Mouse (Mus musculus): ENCODE data around the gene Ass1. TPM values are rescaled to one million over a fixed set of nuclear protein-coding genes. Genes with fewer than 3 reads are reported as not detected.

Gene Ass1
- polyA plus RNA-seq, 1 experiment from 2014 or later: 12.4 TPM

- H3K4me3 ChIP-seq: no peak overlapping the region
- no peak overlapping the region for H3K4me2 ChIP-seq
- peaks cover 26% of the 10 kb centered on the region for H3K27me3 ChIP-seq (replicated peaks)
- WGBS: 66% methylated on average over 2 of the region's 2 CpGs
- no peaks in the 10 kb centered on the region for H3K9me3 ChIP-seq (replicated peaks)
- no peak for ATAC-seq (ENCODE audit: insufficient number of reproducible peaks, low FRiP score)
- H3K4me1 ChIP-seq (replicated peaks): no peaks in the 10 kb centered on the region
- no peaks in the 10 kb centered on the region for H3K36me3 ChIP-seq
- no peak overlapping the region for H3K27ac ChIP-seq (ENCODE audit: poor library complexity, severe bottlenecking)
- H3K9ac ChIP-seq: no peak overlapping the region
Observed at GRCm38 (mm10) chr2:31490556-31490955, 20.5 kb downstream of the Ass1 start.

GRCm38 (mm10) chr2:31492308-31492707 is 22.3 kb downstream of the Ass1 start:
- H3K27ac ChIP-seq (ENCODE audit: poor library complexity, severe bottlenecking): no peak overlapping the region
- H3K4me1 ChIP-seq (replicated peaks): no peaks in the 10 kb centered on the region
- ATAC-seq (ENCODE audit: insufficient number of reproducible peaks, low FRiP score): no peak
- no peak overlapping the region for H3K4me3 ChIP-seq
- H3K4me2 ChIP-seq: no peak overlapping the region
- peaks cover 33% of the 10 kb centered on the region for H3K27me3 ChIP-seq (replicated peaks)
- H3K36me3 ChIP-seq: no peaks in the 10 kb centered on the region
- WGBS: 93% methylated on average over 8 of the region's 8 CpGs
- H3K9me3 ChIP-seq (replicated peaks): no peaks in the 10 kb centered on the region
- no peak overlapping the region for H3K9ac ChIP-seq

GRCm38 (mm10) chr2:31493243-31493642 is 23.2 kb downstream of the Ass1 start:
- Histone ChIP-seq H3K4me1 (replicated peaks) (no peaks in the 10 kb centered on the region), H3K4me3 (no peak overlapping the region), H3K4me2 (no peak overlapping the region), H3K36me3 (no peaks in the 10 kb centered on the region), H3K9me3 (replicated peaks) (no peaks in the 10 kb centered on the region), H3K27me3 (replicated peaks) (peaks cover 32% of the 10 kb centered on the region), H3K9ac (no peak overlapping the region), H3K27ac (ENCODE audit: poor library complexity, severe bottlenecking) (no peak overlapping the region)
- WGBS: 79% methylated on average over 11 of the region's 11 CpGs
- ATAC-seq (ENCODE audit: insufficient number of reproducible peaks, low FRiP score): no peak

GRCm38 (mm10) chr2:31494315-31494714 is 24.3 kb downstream of the Ass1 start:
- Histone ChIP-seq H3K4me3 (no peak overlapping the region), H3K4me1 (replicated peaks) (no peaks in the 10 kb centered on the region), H3K27me3 (replicated peaks) (peaks cover 40% of the 10 kb centered on the region), H3K36me3 (no peaks in the 10 kb centered on the region), H3K27ac (ENCODE audit: poor library complexity, severe bottlenecking) (no peak overlapping the region), H3K9me3 (replicated peaks) (no peaks in the 10 kb centered on the region), H3K4me2 (no peak overlapping the region), H3K9ac (no peak overlapping the region)
- no peak for ATAC-seq (ENCODE audit: insufficient number of reproducible peaks, low FRiP score)
- 77% methylated on average over 5 of the region's 5 CpGs for WGBS

- ATAC-seq (ENCODE audit: insufficient number of reproducible peaks, low FRiP score): no peak
- no peak overlapping the region for H3K4me2 ChIP-seq
- 77% methylated on average over 13 of the region's 13 CpGs for WGBS
- H3K4me3 ChIP-seq: no peak overlapping the region
- H3K4me1 ChIP-seq (replicated peaks): no peaks in the 10 kb centered on the region
- no peak overlapping the region for H3K9ac ChIP-seq
- no peaks in the 10 kb centered on the region for H3K36me3 ChIP-seq
- no peak overlapping the region for H3K27ac ChIP-seq (ENCODE audit: poor library complexity, severe bottlenecking)
- H3K27me3 ChIP-seq (replicated peaks): peaks cover 48% of the 10 kb centered on the region
- H3K9me3 ChIP-seq (replicated peaks): no peaks in the 10 kb centered on the region
Observed at GRCm38 (mm10) chr2:31495046-31495476, 25.1 kb downstream of the Ass1 start.

- Histone ChIP-seq H3K27ac (ENCODE audit: poor library complexity, severe bottlenecking) (no peak overlapping the region), H3K4me1 (replicated peaks) (no peaks in the 10 kb centered on the region), H3K9me3 (replicated peaks) (no peaks in the 10 kb centered on the region), H3K36me3 (no peaks in the 10 kb centered on the region), H3K27me3 (replicated peaks) (peaks cover 58% of the 10 kb centered on the region), H3K4me3 (no peak overlapping the region), H3K4me2 (no peak overlapping the region), H3K9ac (no peak overlapping the region)
- WGBS: 35% methylated on average over 1 of the region's 1 CpGs
- ATAC-seq (ENCODE audit: insufficient number of reproducible peaks, low FRiP score): no peak
Observed at GRCm38 (mm10) chr2:31496141-31496540, 26.1 kb downstream of the Ass1 start.

GRCm38 (mm10) chr2:31497113-31497512 is 27.1 kb downstream of the Ass1 start:
- peaks cover 62% of the 10 kb centered on the region for H3K27me3 ChIP-seq (replicated peaks)
- 70% methylated on average over 7 of the region's 7 CpGs for WGBS

GRCm38 (mm10) chr2:31497635-31498034 is 27.6 kb downstream of the Ass1 start:
- H3K9ac ChIP-seq: no peak overlapping the region
- H3K27ac ChIP-seq (ENCODE audit: poor library complexity, severe bottlenecking): no peak overlapping the region
- no peaks in the 10 kb centered on the region for H3K9me3 ChIP-seq (replicated peaks)
- no peaks in the 10 kb centered on the region for H3K36me3 ChIP-seq
- H3K4me2 ChIP-seq: no peak overlapping the region
- no peak overlapping the region for H3K4me3 ChIP-seq
- peaks cover 65% of the 10 kb centered on the region for H3K27me3 ChIP-seq (replicated peaks)
- no peak for ATAC-seq (ENCODE audit: insufficient number of reproducible peaks, low FRiP score)
- 85% methylated on average over 19 of the region's 19 CpGs for WGBS
- no peaks in the 10 kb centered on the region for H3K4me1 ChIP-seq (replicated peaks)

More at GRCm38 (mm10) chr2:31497113-31497512, 27.1 kb downstream of the Ass1 start:
- Histone ChIP-seq H3K9ac (no peak overlapping the region), H3K27ac (ENCODE audit: poor library complexity, severe bottlenecking) (no peak overlapping the region), H3K36me3 (no peaks in the 10 kb centered on the region), H3K4me2 (no peak overlapping the region), H3K9me3 (replicated peaks) (no peaks in the 10 kb centered on the region), H3K4me3 (no peak overlapping the region), H3K4me1 (replicated peaks) (no peaks in the 10 kb centered on the region)
- no peak for ATAC-seq (ENCODE audit: insufficient number of reproducible peaks, low FRiP score)

GRCm38 (mm10) chr2:31499327-31500291 is 29.6 kb downstream of the Ass1 start:
- WGBS: 65% methylated on average over 21 of the region's 21 CpGs
- Histone ChIP-seq H3K9me3 (replicated peaks) (no peaks in the 10 kb centered on the region), H3K4me3 (no peak overlapping the region), H3K4me2 (no peak overlapping the region), H3K27me3 (replicated peaks) (peaks cover 79% of the 10 kb centered on the region), H3K36me3 (no peaks in the 10 kb centered on the region), H3K27ac (ENCODE audit: poor library complexity, severe bottlenecking) (no peak overlapping the region), H3K9ac (no peak overlapping the region), H3K4me1 (replicated peaks) (no peaks in the 10 kb centered on the region)
- no peak for ATAC-seq (ENCODE audit: insufficient number of reproducible peaks, low FRiP score)

- no peak overlapping the region for H3K9ac ChIP-seq
- no peaks in the 10 kb centered on the region for H3K9me3 ChIP-seq (replicated peaks)
- no peak overlapping the region for H3K4me2 ChIP-seq
- peaks cover 79% of the 10 kb centered on the region for H3K27me3 ChIP-seq (replicated peaks)
- no peaks in the 10 kb centered on the region for H3K4me1 ChIP-seq (replicated peaks)
- no peak overlapping the region for H3K27ac ChIP-seq (ENCODE audit: poor library complexity, severe bottlenecking)
- 88% methylated on average over 24 of the region's 24 CpGs for WGBS
- no peak for ATAC-seq (ENCODE audit: insufficient number of reproducible peaks, low FRiP score)
- no peak overlapping the region for H3K4me3 ChIP-seq
- no peaks in the 10 kb centered on the region for H3K36me3 ChIP-seq
Observed at GRCm38 (mm10) chr2:31500292-31501204, 30.5 kb downstream of the Ass1 start.

All from heart, embryonic 12.5 days (tissue).